Mouse (Mus musculus): Measurements from ENCODE around the gene Pcgf5. TPM values are rescaled to one million over a fixed set of nuclear protein-coding genes. Genes with fewer than 3 reads are reported as not detected.
A peak's percentile ranks its signal among the peaks of the same experiment; 100 is the strongest.
"Not testable (repeated sequence)": the region's sequence is repeated elsewhere in the genome, so short reads cannot be mapped to it uniquely, and the experiment has no call there.

The Pcgf5 gene
- total RNA-seq, 2 experiments from 2014 or later: 19.1 to 26.7 TPM

DNA sequence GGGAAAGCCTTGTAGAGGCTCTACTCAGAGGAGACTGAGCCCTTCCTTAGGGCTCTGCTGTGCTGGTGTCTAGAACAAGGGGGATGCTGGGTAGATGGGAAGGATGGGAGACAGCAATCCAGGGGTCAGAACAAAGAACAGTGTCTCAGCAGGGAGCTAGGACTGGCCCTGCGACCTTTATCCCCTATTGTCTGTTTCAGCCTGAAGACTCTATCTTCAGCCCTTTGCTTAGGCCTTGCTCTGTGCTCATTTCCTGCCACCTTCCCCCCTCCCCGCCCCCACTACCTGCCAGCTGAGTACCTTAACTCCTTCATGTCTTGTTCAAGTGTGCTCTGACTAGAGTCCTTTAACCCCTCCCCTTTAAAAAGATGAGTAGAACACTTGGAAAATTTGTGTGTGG is 36.3 kb downstream of the Pcgf5 start:
- DNase-seq: no peak

DNA sequence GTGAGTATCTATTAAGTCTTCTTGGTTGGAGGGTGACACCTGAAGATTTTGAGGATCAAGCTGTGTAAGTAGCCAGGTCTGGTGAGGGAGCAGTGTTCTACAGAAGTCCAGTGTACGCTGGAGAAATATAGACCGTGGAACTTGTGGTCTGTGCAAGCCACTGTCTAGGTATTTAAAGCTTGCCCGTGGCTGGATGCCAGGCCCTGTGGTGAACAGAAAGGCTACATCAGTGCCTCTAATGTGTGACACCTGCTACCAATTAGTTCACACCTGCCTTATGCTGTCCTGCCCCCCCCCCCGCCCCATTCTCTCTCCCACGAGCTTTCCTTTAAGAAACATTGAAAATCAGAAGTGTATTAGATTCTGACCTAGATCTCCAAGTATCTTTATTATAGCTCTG is 40.4 kb downstream of the Pcgf5 start:
- DNase-seq: no peak

DNA sequence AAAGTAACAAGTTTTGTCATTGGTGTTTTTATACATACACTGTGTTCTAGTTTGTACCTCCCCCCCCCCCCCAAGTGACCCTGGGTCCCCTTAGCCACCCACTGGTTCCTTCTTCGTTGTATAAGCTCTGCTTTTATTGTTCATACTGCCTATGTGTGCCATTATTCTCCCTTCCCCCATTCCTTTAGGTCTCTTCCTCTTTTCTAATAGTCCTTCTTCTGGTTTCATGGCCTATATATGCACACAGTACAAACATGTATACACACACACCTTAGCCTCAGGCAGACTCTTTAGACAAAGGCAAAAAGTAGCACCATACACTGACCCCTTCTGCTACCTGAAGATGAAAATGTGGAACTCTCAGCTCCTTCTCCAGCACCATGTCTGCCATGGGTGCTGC is 42.6 kb downstream of the Pcgf5 start:
- DNase-seq: no peak

DNA sequence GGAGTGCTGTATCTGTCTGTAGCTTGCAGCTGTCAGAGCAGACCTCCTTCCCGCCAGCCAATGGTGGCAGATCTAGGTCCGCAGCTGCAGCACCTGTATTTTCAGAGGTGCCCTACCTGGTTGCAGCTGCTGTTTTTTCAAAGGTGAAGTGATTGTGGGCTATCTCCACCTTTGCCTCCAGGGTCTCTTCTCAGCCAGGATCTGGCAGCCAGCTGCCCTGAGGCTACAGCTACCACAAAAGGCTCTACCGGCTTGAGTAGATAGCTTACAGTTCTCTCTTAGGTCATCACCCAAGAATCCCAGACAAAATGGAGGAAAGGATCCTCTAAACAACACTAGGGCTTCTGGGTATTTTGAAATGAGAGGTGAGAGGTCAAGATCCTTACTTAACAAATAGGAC is 50.4 kb downstream of the Pcgf5 start:
- no peak for DNase-seq

DNA sequence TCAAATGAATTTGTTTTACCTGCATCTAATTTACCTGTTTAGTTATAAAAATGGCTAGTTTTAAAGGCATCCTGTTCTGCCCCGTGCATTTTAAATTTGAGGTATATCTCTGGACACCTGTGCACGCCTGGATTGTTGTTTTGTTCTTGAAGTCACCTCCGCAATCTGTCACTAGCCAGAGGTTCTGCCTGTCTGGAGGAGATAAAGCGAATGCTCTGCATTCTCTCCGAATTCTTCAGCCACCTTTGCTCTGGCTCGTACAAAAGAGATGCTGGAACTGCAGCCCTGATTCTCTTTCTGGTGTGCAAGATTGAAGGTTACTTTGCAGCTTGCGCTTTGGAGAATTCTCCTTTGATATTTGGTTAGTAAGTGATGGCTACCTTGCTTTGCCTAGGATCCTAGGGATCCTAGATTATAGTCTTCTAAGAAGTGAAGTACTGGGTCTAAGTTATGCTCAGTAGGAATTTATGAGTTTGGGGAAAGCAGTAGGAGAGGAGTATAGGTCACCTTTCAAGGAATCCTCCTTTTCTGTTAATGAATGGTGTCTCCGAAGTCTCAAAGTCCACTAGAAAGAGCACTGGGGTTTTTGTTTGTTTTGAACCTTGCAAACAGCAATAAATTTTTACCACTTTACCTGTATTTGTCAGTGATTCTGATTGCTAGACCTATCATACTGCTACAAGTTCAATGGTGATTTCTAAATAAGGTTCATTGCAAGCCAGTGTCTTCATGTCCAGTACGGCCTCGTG is 60.4 kb downstream of the Pcgf5 start:
- no peak for DNase-seq

- DNase-seq: peak; percentile 99
These were observed 61.3 kb downstream of the Pcgf5 start for GRCm38 (mm10) chr19:36409280-36409860.

GRCm38 (mm10) chr19:36409861-36410392 is 61.8 kb downstream of the Pcgf5 start:
- peak; percentile 58 for DNase-seq

GRCm38 (mm10) chr19:36419885-36420284 is 71.8 kb downstream of the Pcgf5 start:
- DNase-seq: no peak

GRCm38 (mm10) chr19:36427195-36427876 is 79.2 kb downstream of the Pcgf5 start:
- no peak for DNase-seq

GRCm38 (mm10) chr19:36428116-36428515 is 80.0 kb downstream of the Pcgf5 start:
- DNase-seq: no peak

- DNase-seq: no peak
These were observed 81.2 kb downstream of the Pcgf5 start for GRCm38 (mm10) chr19:36429354-36429753.

- no peak for DNase-seq
These were observed 85.1 kb downstream of the Pcgf5 start for GRCm38 (mm10) chr19:36433161-36433560.

- peak; percentile 72 for DNase-seq
These were observed 92.0 kb downstream of the Pcgf5 start for GRCm38 (mm10) chr19:36439894-36440714.

- no peak for DNase-seq
These were observed 103.0 kb downstream of the Pcgf5 start for GRCm38 (mm10) chr19:36450997-36451608.

DNA sequence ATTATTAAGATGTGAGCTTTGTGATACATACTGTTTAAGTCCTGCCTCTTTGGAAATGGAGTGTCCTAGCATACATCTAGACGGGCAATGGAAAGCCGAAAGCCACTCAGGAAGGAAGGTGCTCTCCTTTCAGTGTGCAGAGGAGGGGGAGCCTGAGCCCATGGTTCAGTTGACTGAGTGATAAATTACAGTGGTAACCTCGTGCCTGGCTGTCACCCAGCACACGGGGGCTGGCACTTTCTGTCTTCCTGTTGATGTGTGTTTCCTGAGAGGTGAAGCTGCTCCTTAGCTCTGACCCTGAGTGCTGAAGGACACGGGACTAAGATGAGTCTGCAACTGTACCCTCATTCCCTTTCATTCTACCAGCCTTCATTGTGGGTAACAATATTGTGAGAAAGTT is 103.6 kb downstream of the Pcgf5 start:
- DNase-seq: peak; percentile 12

GRCm38 (mm10) chr19:36452210-36452609 is 104.1 kb downstream of the Pcgf5 start:
- not testable (repeated sequence) for DNase-seq

DNA sequence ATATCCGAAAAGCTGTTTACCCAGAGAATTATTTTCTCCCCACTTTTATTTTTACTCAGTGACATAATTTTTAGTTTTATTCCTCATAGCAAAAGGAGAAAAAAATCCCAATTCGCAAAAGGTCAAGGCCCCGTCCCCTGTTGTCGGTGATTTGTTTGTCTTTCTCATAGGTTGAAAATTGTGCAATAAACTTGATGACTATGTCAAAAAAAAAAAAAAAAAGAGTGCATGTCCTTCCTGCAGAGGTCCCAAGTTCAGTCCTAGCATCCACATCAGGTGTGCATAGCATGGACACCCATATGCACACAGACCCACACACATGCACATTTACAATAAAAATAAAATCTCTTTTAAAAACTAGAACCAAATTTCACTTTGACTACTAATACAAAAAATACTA is 105.3 kb downstream of the Pcgf5 start:
- DNase-seq: peak; percentile 13

- DNase-seq: peak; percentile 85
These were observed 122.0 kb downstream of the Pcgf5 start for GRCm38 (mm10) chr19:36470106-36470505.

DNA sequence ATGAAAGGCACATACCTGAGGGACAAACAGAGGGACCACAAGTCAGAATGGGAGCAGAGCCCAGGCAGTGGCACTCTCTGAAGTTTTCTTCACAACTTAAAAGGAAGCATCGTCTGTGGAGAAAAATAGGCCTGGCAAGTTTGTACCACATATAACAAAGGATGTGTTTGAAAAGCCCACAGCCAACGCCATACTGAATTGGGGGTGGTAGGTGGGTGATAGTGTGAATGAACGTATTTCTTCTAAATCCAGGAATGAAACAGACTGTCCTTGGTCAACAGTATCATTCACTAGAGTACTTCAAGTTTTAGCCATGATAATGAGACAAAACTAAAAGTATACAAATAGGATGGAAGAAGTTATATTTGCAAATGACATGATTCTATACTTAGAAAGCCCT is 123.2 kb downstream of the Pcgf5 start:
- DNase-seq: no peak

- DNase-seq: no peak
These were observed 128.5 kb downstream of the Pcgf5 start for GRCm38 (mm10) chr19:36476596-36476995.

DNA sequence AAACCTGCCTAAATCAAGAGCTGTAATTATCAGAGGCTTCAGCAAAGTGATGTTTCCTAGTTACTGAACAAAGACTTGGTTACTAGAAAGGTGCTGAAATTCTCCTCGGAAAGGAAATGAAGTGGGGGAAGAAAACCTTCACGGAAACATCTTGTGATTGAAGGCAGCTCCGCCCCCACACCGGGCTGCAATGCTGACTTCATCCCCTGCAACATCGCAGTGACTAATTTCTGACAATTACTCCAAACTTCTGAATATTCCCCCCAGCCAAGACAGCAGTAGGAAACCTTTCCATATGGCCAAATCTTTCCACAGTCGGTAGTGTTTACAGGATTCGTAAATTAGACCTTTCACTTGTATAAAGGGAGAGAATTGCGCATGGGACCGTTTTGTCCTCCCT is 129.0 kb downstream of the Pcgf5 start:
- DNase-seq: no peak

DNA sequence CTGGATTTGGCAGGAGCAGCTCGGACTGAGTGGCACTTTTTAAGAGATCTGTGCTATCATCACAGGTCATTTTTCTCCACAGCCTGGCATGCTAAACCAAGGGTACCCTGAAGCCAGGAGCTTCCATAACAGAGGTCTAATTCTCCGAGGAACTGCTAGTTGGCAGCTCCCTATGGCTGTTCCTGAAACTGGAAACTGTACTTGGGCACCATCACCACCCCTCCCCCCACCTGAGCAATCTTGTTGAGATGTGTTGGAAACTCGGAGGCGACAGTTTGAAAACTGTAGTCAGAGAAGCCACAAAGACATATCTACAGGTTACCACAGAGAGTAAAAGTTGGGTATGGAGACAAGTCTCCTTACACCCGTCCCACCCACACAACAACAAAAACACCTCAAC is 129.6 kb downstream of the Pcgf5 start:
- DNase-seq: no peak

Measured in adrenal gland, postnatal 10 days (tissue).